Mouse (Mus musculus): ENCODE measurements at regions not wholly inside any gene's neighbourhood (a gene's known extent, or its start where the extent isn't known, plus 50 kb on each side); places are given as distances from the start of the nearest gene placed in this dataset.

GRCm38 (mm10) chr6:93288421-93288820, 345.1 kb upstream of the Adamts9 start:
- H3K27me3 ChIP-seq (ENCODE audit: control insufficient read depth, insufficient read depth, low read length): no peaks in the 10 kb centered on the region
- no peak overlapping the region for H3K4me2 ChIP-seq (ENCODE audit: low read depth, severe bottlenecking)
- 53% methylated on average over 4 of the region's 4 CpGs for WGBS
- no peak overlapping the region for H3K4me3 ChIP-seq (ENCODE audit: low read depth, low read length)
- no peaks in the 10 kb centered on the region for H3K4me1 ChIP-seq (ENCODE audit: control insufficient read depth, insufficient read depth, low read length)
- H3K36me3 ChIP-seq (ENCODE audit: control insufficient read depth, insufficient read depth, low read length): no peaks in the 10 kb centered on the region
- no peak overlapping the region for H3K9ac ChIP-seq (ENCODE audit: low read length)
- H3K27ac ChIP-seq (replicated peaks; ENCODE audit: low read depth, low read length): no peak overlapping the region
- ATAC-seq (ENCODE audit: insufficient number of reproducible peaks, low FRiP score, low TSS enrichment, low read depth) (no peak), DNase-seq (ENCODE audit: low spot score) (no peak)
- no peaks in the 10 kb centered on the region for H3K9me3 ChIP-seq (ENCODE audit: control insufficient read depth, low read length)

- H3K36me3 ChIP-seq (ENCODE audit: control insufficient read depth, insufficient read depth, low read length): no peaks in the 10 kb centered on the region
- DNase-seq (ENCODE audit: low spot score): no peak
- WGBS: 89% methylated on average over 2 of the region's 2 CpGs
- H3K4me3 ChIP-seq (ENCODE audit: low read depth, low read length): no peak overlapping the region
- no peaks in the 10 kb centered on the region for H3K4me1 ChIP-seq (ENCODE audit: control insufficient read depth, insufficient read depth, low read length)
- no peak overlapping the region for H3K9ac ChIP-seq (ENCODE audit: low read length)
- H3K4me2 ChIP-seq (ENCODE audit: low read depth, severe bottlenecking): no peak overlapping the region
- H3K9me3 ChIP-seq (ENCODE audit: control insufficient read depth, low read length): no peaks in the 10 kb centered on the region
- no peaks in the 10 kb centered on the region for H3K27me3 ChIP-seq (ENCODE audit: control insufficient read depth, insufficient read depth, low read length)
- ATAC-seq (ENCODE audit: insufficient number of reproducible peaks, low FRiP score, low TSS enrichment, low read depth): no peak
- H3K27ac ChIP-seq (replicated peaks; ENCODE audit: low read depth, low read length): no peak overlapping the region
Measured at GRCm38 (mm10) chr6:93285796-93286195, 342.5 kb upstream of the Adamts9 start.

GRCm38 (mm10) chr6:93281530-93281929, 338.2 kb upstream of the Adamts9 start:
- no peak overlapping the region for H3K4me3 ChIP-seq (ENCODE audit: low read depth, low read length)
- H3K4me2 ChIP-seq (ENCODE audit: low read depth, severe bottlenecking): no peak overlapping the region
- no peaks in the 10 kb centered on the region for H3K4me1 ChIP-seq (ENCODE audit: control insufficient read depth, insufficient read depth, low read length)
- H3K36me3 ChIP-seq (ENCODE audit: control insufficient read depth, insufficient read depth, low read length): no peaks in the 10 kb centered on the region
- no peak for ATAC-seq (ENCODE audit: insufficient number of reproducible peaks, low FRiP score, low TSS enrichment, low read depth)
- WGBS: 75% methylated on average over 1 of the region's 1 CpGs
- no peak for DNase-seq (ENCODE audit: low spot score)
- no peak overlapping the region for H3K9ac ChIP-seq (ENCODE audit: low read length)
- no peak overlapping the region for H3K27ac ChIP-seq (replicated peaks; ENCODE audit: low read depth, low read length)
- no peaks in the 10 kb centered on the region for H3K27me3 ChIP-seq (ENCODE audit: control insufficient read depth, insufficient read depth, low read length)
- H3K9me3 ChIP-seq (ENCODE audit: control insufficient read depth, low read length): no peaks in the 10 kb centered on the region

- ATAC-seq (ENCODE audit: insufficient number of reproducible peaks, low FRiP score, low TSS enrichment, low read depth): no peak
- Histone ChIP-seq H3K4me1 (ENCODE audit: control insufficient read depth, insufficient read depth, low read length) (no peaks in the 10 kb centered on the region), H3K27ac (replicated peaks; ENCODE audit: low read depth, low read length) (no peak overlapping the region), H3K36me3 (ENCODE audit: control insufficient read depth, insufficient read depth, low read length) (no peaks in the 10 kb centered on the region), H3K27me3 (ENCODE audit: control insufficient read depth, insufficient read depth, low read length) (no peaks in the 10 kb centered on the region), H3K9me3 (ENCODE audit: control insufficient read depth, low read length) (no peaks in the 10 kb centered on the region), H3K4me2 (ENCODE audit: low read depth, severe bottlenecking) (no peak overlapping the region), H3K9ac (ENCODE audit: low read length) (no peak overlapping the region), H3K4me3 (ENCODE audit: low read depth, low read length) (no peak overlapping the region)
- WGBS: 59% methylated on average over 12 of the region's 12 CpGs
- DNase-seq (ENCODE audit: low spot score): no peak
Measured at GRCm38 (mm10) chr6:93273917-93274513, 330.7 kb upstream of the Adamts9 start.

- Histone ChIP-seq H3K9me3 (ENCODE audit: control insufficient read depth, low read length) (no peaks in the 10 kb centered on the region), H3K4me2 (ENCODE audit: low read depth, severe bottlenecking) (no peak overlapping the region), H3K4me1 (ENCODE audit: control insufficient read depth, insufficient read depth, low read length) (no peaks in the 10 kb centered on the region), H3K36me3 (ENCODE audit: control insufficient read depth, insufficient read depth, low read length) (no peaks in the 10 kb centered on the region), H3K27me3 (ENCODE audit: control insufficient read depth, insufficient read depth, low read length) (no peaks in the 10 kb centered on the region), H3K4me3 (ENCODE audit: low read depth, low read length) (no peak overlapping the region), H3K27ac (replicated peaks; ENCODE audit: low read depth, low read length) (no peak overlapping the region), H3K9ac (ENCODE audit: low read length) (no peak overlapping the region)
- 68% methylated on average over 4 of the region's 4 CpGs for WGBS
- no peak for ATAC-seq (ENCODE audit: insufficient number of reproducible peaks, low FRiP score, low TSS enrichment, low read depth)
- no peak for DNase-seq (ENCODE audit: low spot score)
Measured at GRCm38 (mm10) chr6:93272206-93272605, 328.9 kb upstream of the Adamts9 start.

- no peak overlapping the region for H3K4me3 ChIP-seq (ENCODE audit: low read depth, low read length)
- WGBS: 90% methylated on average over 5 of the region's 5 CpGs
- ATAC-seq (ENCODE audit: insufficient number of reproducible peaks, low FRiP score, low TSS enrichment, low read depth): no peak
- H3K9me3 ChIP-seq (ENCODE audit: control insufficient read depth, low read length): no peaks in the 10 kb centered on the region
- no peaks in the 10 kb centered on the region for H3K36me3 ChIP-seq (ENCODE audit: control insufficient read depth, insufficient read depth, low read length)
- H3K9ac ChIP-seq (ENCODE audit: low read length): no peak overlapping the region
- H3K27me3 ChIP-seq (ENCODE audit: control insufficient read depth, insufficient read depth, low read length): no peaks in the 10 kb centered on the region
- no peaks in the 10 kb centered on the region for H3K4me1 ChIP-seq (ENCODE audit: control insufficient read depth, insufficient read depth, low read length)
- DNase-seq (ENCODE audit: low spot score): no peak
- no peak overlapping the region for H3K4me2 ChIP-seq (ENCODE audit: low read depth, severe bottlenecking)
- H3K27ac ChIP-seq (replicated peaks; ENCODE audit: low read depth, low read length): no peak overlapping the region
Measured at GRCm38 (mm10) chr6:93266826-93267225, 323.5 kb upstream of the Adamts9 start.

- Histone ChIP-seq H3K4me3 (ENCODE audit: low read depth, low read length) (no peak overlapping the region), H3K27ac (replicated peaks; ENCODE audit: low read depth, low read length) (no peak overlapping the region), H3K27me3 (ENCODE audit: control insufficient read depth, insufficient read depth, low read length) (no peaks in the 10 kb centered on the region), H3K4me1 (ENCODE audit: control insufficient read depth, insufficient read depth, low read length) (no peaks in the 10 kb centered on the region), H3K9ac (ENCODE audit: low read length) (no peak overlapping the region), H3K4me2 (ENCODE audit: low read depth, severe bottlenecking) (no peak overlapping the region), H3K36me3 (ENCODE audit: control insufficient read depth, insufficient read depth, low read length) (no peaks in the 10 kb centered on the region), H3K9me3 (ENCODE audit: control insufficient read depth, low read length) (no peaks in the 10 kb centered on the region)
- 96% methylated on average over 2 of the region's 2 CpGs for WGBS
- ATAC-seq (ENCODE audit: insufficient number of reproducible peaks, low FRiP score, low TSS enrichment, low read depth): no peak
- no peak for DNase-seq (ENCODE audit: low spot score)
Measured at GRCm38 (mm10) chr6:93265164-93265563, 321.9 kb upstream of the Adamts9 start.

- no peaks in the 10 kb centered on the region for H3K27me3 ChIP-seq (ENCODE audit: control insufficient read depth, insufficient read depth, low read length)
- no peak overlapping the region for H3K4me3 ChIP-seq (ENCODE audit: low read depth, low read length)
- no peaks in the 10 kb centered on the region for H3K4me1 ChIP-seq (ENCODE audit: control insufficient read depth, insufficient read depth, low read length)
- ATAC-seq (ENCODE audit: insufficient number of reproducible peaks, low FRiP score, low TSS enrichment, low read depth) (no peak), DNase-seq (ENCODE audit: low spot score) (no peak)
- H3K9me3 ChIP-seq (ENCODE audit: control insufficient read depth, low read length): no peaks in the 10 kb centered on the region
- H3K9ac ChIP-seq (ENCODE audit: low read length): no peak overlapping the region
- no peak overlapping the region for H3K4me2 ChIP-seq (ENCODE audit: low read depth, severe bottlenecking)
- no peak overlapping the region for H3K27ac ChIP-seq (replicated peaks; ENCODE audit: low read depth, low read length)
- WGBS: 92% methylated on average over 4 of the region's 4 CpGs
- no peaks in the 10 kb centered on the region for H3K36me3 ChIP-seq (ENCODE audit: control insufficient read depth, insufficient read depth, low read length)
Measured at GRCm38 (mm10) chr6:93260827-93261226, 317.5 kb upstream of the Adamts9 start.

GRCm38 (mm10) chr6:93257130-93257841, 314.0 kb upstream of the Adamts9 start:
- Histone ChIP-seq H3K4me3 (ENCODE audit: low read depth, low read length) (no peak overlapping the region), H3K27me3 (ENCODE audit: control insufficient read depth, insufficient read depth, low read length) (no peaks in the 10 kb centered on the region), H3K27ac (replicated peaks; ENCODE audit: low read depth, low read length) (no peak overlapping the region), H3K9me3 (ENCODE audit: control insufficient read depth, low read length) (no peaks in the 10 kb centered on the region), H3K4me1 (ENCODE audit: control insufficient read depth, insufficient read depth, low read length) (no peaks in the 10 kb centered on the region), H3K4me2 (ENCODE audit: low read depth, severe bottlenecking) (no peak overlapping the region), H3K36me3 (ENCODE audit: control insufficient read depth, insufficient read depth, low read length) (no peaks in the 10 kb centered on the region), H3K9ac (ENCODE audit: low read length) (no peak overlapping the region)
- DNase-seq (ENCODE audit: low spot score): no peak
- 75% methylated on average over 5 of the region's 5 CpGs for WGBS
- no peak for ATAC-seq (ENCODE audit: insufficient number of reproducible peaks, low FRiP score, low TSS enrichment, low read depth)
